Mouse (Mus musculus): Measurements from ENCODE around the gene Insc. TPM values are rescaled to one million over a fixed set of nuclear protein-coding genes. Genes with fewer than 3 reads are reported as not detected.

Insc gene
- polyA plus RNA-seq, 1 experiment from 2014 or later, result 13.7 TPM

- Histone ChIP-seq H3K27me3 (replicated peaks) (no peaks in the 10 kb centered on the region), H3K4me3 (no peak overlapping the region), H3K36me3 (no peaks in the 10 kb centered on the region), H3K9me3 (no peaks in the 10 kb centered on the region), H3K4me2 (replicated peaks) (no peak overlapping the region), H3K27ac (no peak overlapping the region), H3K9ac (no peak overlapping the region), H3K4me1 (no peaks in the 10 kb centered on the region)
- ATAC-seq (ENCODE audit: low FRiP score, low read depth), result no peak
Observed at GRCm38 (mm10) chr7:114892618-114893257, 149.2 kb downstream of the Insc start.

- H3K4me3 ChIP-seq, result no peak overlapping the region
- no peak for ATAC-seq (ENCODE audit: low FRiP score, low read depth)
- no peak overlapping the region for H3K4me2 ChIP-seq (replicated peaks)
- no peaks in the 10 kb centered on the region for H3K9me3 ChIP-seq
- no peaks in the 10 kb centered on the region for H3K27me3 ChIP-seq (replicated peaks)
- no peak overlapping the region for H3K9ac ChIP-seq
- WGBS, result 95% methylated on average over 1 of the region's 1 CpGs
- no peaks in the 10 kb centered on the region for H3K4me1 ChIP-seq
- no peak overlapping the region for H3K27ac ChIP-seq
- no peaks in the 10 kb centered on the region for H3K36me3 ChIP-seq
Observed at GRCm38 (mm10) chr7:114893889-114894288, 150.4 kb downstream of the Insc start.

GRCm38 (mm10) chr7:114896966-114897697, 153.6 kb downstream of the Insc start:
- H3K27ac ChIP-seq, result no peak overlapping the region
- H3K4me1 ChIP-seq, result no peaks in the 10 kb centered on the region
- no peaks in the 10 kb centered on the region for H3K36me3 ChIP-seq
- H3K9ac ChIP-seq, result no peak overlapping the region
- H3K9me3 ChIP-seq, result no peaks in the 10 kb centered on the region
- WGBS, result 78% methylated on average over 15 of the region's 15 CpGs
- no peak overlapping the region for H3K4me2 ChIP-seq (replicated peaks)
- H3K4me3 ChIP-seq, result no peak overlapping the region
- H3K27me3 ChIP-seq (replicated peaks), result no peaks in the 10 kb centered on the region
- ATAC-seq (ENCODE audit: low FRiP score, low read depth), result no peak

Other genes with a start within 250 kb of the Insc start
- gene Cyp2r1, start 180.7 kb upstream of the Insc start, polyA plus RNA-seq (2016; fragmentation: Nextera tagmentation; extraction: Ambion mirVana), result 1.3 TPM in 2 replicates
- 4.3 and 6.4 TPM in 2 replicates for gene Calca, start 107.3 kb upstream of the Insc start, polyA plus RNA-seq (2016; fragmentation: Nextera tagmentation; extraction: Ambion mirVana)
- 1.8 and 1.9 TPM in 2 replicates for gene Calcb, start 25.1 kb upstream of the Insc start, polyA plus RNA-seq (2016; fragmentation: Nextera tagmentation; extraction: Ambion mirVana)

Measured in neural tube, embryonic 12.5 days (tissue).